Mouse (Mus musculus) ES-E14 (cell line): ENCODE results near the gene Ago1.

ENCODE experiments used
- MAFK ChIP-seq: IDR thresholded peaks from 2 replicates; pipeline ENCODE4 v1.6.1; 2014; ENCODE audit warnings: mild to moderate bottlenecking, low read depth, low read length, inconsistent platforms; ENCODE audit not compliant: insufficient read depth
- ZC3H11A ChIP-seq: IDR thresholded peaks from 2 replicates; pipeline ENCODE4 v1.6.1; 2012; ENCODE audit warnings: low read depth, mild to moderate bottlenecking, inconsistent platforms, low read length, borderline replicate concordance
- ZNF384 ChIP-seq: IDR thresholded peaks from 2 replicates; pipeline ENCODE4 v1.6.1; 2012; ENCODE audit warnings: low read depth, low read length, inconsistent platforms

- TF ChIP-seq ZC3H11A (no peak), ZNF384 (no peak), MAFK (no peak)
Observed at GRCm38 (mm10) chr4:126498601-126499000, 30.2 kb upstream of the Ago1 start.
